Mouse (Mus musculus) limb, embryonic 11.5 days (tissue): ENCODE results near the gene 1110017D15Rik. TPM values are rescaled to one million over a fixed set of nuclear protein-coding genes. Genes with fewer than 3 reads are reported as not detected.

Experiments used
- ATAC-seq: fragments of 200-750 bp; cut with Nextera tagmentation; 2 replicates; pipeline ENCODE4 v1.8.0; 2017; ENCODE audit warnings: low read depth; ENCODE audit not compliant: insufficient number of reproducible peaks, low FRiP score, low TSS enrichment
- DNase-seq: peaks from one replicate; pipeline ENCODE4 v3.0.0-alpha.2; 2015; ENCODE audit warnings: low spot score
- H3K27ac ChIP-seq: fragments of 300-500 bp; sonication (generic); replicated peaks from 2 replicates; pipeline ENCODE4 v1.5.1; 2014; ENCODE audit warnings: low read depth, mild to moderate bottlenecking, low read length
- H3K27me3 ChIP-seq: fragments of 300-500 bp; sonication (generic); 2 replicates; pipeline ENCODE4 v1.6.1; 2014; ENCODE audit warnings: mild to moderate bottlenecking, low read length, mixed read lengths; ENCODE audit not compliant: control insufficient read depth, insufficient read depth
- H3K36me3 ChIP-seq: fragments of 300-500 bp; sonication (generic); 2 replicates; pipeline ENCODE4 v1.6.1; 2014; ENCODE audit warnings: mild to moderate bottlenecking, low read length, moderate library complexity, mixed read lengths; ENCODE audit not compliant: control insufficient read depth, insufficient read depth
- H3K4me1 ChIP-seq: fragments of 300-500 bp; sonication (generic); 2 replicates; pipeline ENCODE4 v1.6.1; 2014; ENCODE audit warnings: low read length, mixed read lengths; ENCODE audit not compliant: control insufficient read depth, insufficient read depth
- H3K4me2 ChIP-seq: fragments of 300-500 bp; sonication (generic); 2 replicates; pipeline ENCODE4 v1.6.1; 2014; ENCODE audit warnings: low read depth, mild to moderate bottlenecking, moderate library complexity; ENCODE audit not compliant: severe bottlenecking
- H3K4me3 ChIP-seq: fragments of 300-500 bp; sonication (generic); 2 replicates; pipeline ENCODE4 v1.5.1; 2014; ENCODE audit warnings: low read depth, low read length
- H3K9ac ChIP-seq: fragments of 300-500 bp; sonication (generic); 2 replicates; pipeline ENCODE4 v1.6.1; 2014; ENCODE audit warnings: mild to moderate bottlenecking, low read length
- H3K9me3 ChIP-seq: fragments of 300-500 bp; sonication (generic); 2 replicates; pipeline ENCODE4 v1.6.1; 2016; ENCODE audit warnings: low read length; ENCODE audit not compliant: control insufficient read depth
- WGBS: fragments of 180-500 bp; shearing (Covaris S2); extraction: QIAGEN DNeasy Blood & Tissue Kit; methylation state at CpG from one replicate; pipeline ENCODE4 v1.1.7; 2014; 5-methylcytosine and 5-hydroxymethylcytosine counted together
- polyA plus RNA-seq: library from polyadenylated mRNA; unstranded; fragments of >200 nt; fragmentation: Nextera tagmentation; extraction: Ambion mirVana; gene quantifications from 2 replicates; pipeline ENCODE4 v1.2.1, GENCODE M21; 2014

The 1110017D15Rik gene
- polyA plus RNA-seq, 1 experiment from 2014 or later, result 3.8 TPM

GRCm38 (mm10) chr4:41507326-41507924 is 9.7 kb downstream of the 1110017D15Rik start:
- H3K36me3 ChIP-seq, result no peaks in the 10 kb centered on the region
- peaks cover 12% of the 10 kb centered on the region for H3K4me1 ChIP-seq
- H3K9me3 ChIP-seq, result no peaks in the 10 kb centered on the region
- H3K27me3 ChIP-seq, result no peaks in the 10 kb centered on the region
- WGBS, result 1% methylated on average over 22 of the region's 22 CpGs
- H3K4me3 ChIP-seq, result peak overlapping the region; percentile 32
- DNase-seq (peak; percentile 52), ATAC-seq (no peak)
- peak overlapping the region; percentile 60 for H3K4me2 ChIP-seq
- peak overlapping the region; percentile 34 for H3K9ac ChIP-seq
- H3K27ac ChIP-seq, result no peak overlapping the region

GRCm38 (mm10) chr4:41506906-41507305 is 10.2 kb downstream of the 1110017D15Rik start:
- whole genome bisulfite sequencing, result under 1% methylated on average over 29 of the region's 29 CpGs
- peak overlapping the region; percentile 60 for H3K4me2 ChIP-seq
- no peak overlapping the region for H3K27ac ChIP-seq
- peak overlapping the region; percentile 32 for H3K4me3 ChIP-seq
- peaks cover 3% of the 10 kb centered on the region; the same call in 1 of the 2 replicates for H3K27me3 ChIP-seq
- H3K36me3 ChIP-seq, result no peaks in the 10 kb centered on the region
- H3K4me1 ChIP-seq, result peaks cover 16% of the 10 kb centered on the region
- H3K9me3 ChIP-seq, result no peaks in the 10 kb centered on the region
- H3K9ac ChIP-seq, result peak overlapping the region; percentile 34
- ATAC-seq, result peak; percentile 61; the same call in 1 of the 2 replicates
- DNase-seq, result peak; percentile 92

DNA sequence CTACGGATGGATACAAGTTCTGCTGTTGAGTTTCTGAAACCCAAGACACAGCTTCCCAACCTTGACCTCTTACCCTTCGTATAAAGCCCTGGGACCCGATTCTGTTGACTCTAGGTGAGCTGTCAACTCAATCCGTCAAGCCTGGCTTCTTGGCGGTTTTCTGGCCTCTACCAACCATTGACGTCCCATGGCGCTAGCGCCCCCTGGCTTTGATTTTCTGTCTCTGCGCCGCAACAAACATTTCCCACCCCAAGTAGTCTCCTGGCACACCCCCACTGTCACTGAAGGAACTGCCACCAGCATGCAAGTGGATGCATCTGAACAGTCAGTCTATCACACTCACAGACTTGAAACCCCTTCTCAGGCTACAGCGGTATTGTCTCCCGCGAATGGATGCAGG is 11.0 kb downstream of the 1110017D15Rik start:
- Histone ChIP-seq H3K27me3 (peaks cover 10% of the 10 kb centered on the region; the same call in 1 of the 2 replicates), H3K4me3 (no peak overlapping the region), H3K36me3 (no peaks in the 10 kb centered on the region), H3K4me2 (no peak overlapping the region), H3K9ac (no peak overlapping the region), H3K9me3 (no peaks in the 10 kb centered on the region), H3K4me1 (peaks cover 16% of the 10 kb centered on the region), H3K27ac (no peak overlapping the region)
- WGBS, result 10% methylated on average over 13 of the region's 13 CpGs
- DNase-seq (peak; percentile 62), ATAC-seq (no peak)

- Histone ChIP-seq H3K4me3 (no peak overlapping the region), H3K9me3 (no peaks in the 10 kb centered on the region), H3K36me3 (no peaks in the 10 kb centered on the region), H3K4me1 (peaks cover 16% of the 10 kb centered on the region), H3K27me3 (peaks cover 19% of the 10 kb centered on the region), H3K4me2 (no peak overlapping the region), H3K9ac (no peak overlapping the region), H3K27ac (no peak overlapping the region)
- no peak for DNase-seq
- no peak for ATAC-seq
- WGBS, result 56% methylated on average over 11 of the region's 11 CpGs
Measured at GRCm38 (mm10) chr4:41505131-41505551, 12.0 kb downstream of the 1110017D15Rik start.

DNA sequence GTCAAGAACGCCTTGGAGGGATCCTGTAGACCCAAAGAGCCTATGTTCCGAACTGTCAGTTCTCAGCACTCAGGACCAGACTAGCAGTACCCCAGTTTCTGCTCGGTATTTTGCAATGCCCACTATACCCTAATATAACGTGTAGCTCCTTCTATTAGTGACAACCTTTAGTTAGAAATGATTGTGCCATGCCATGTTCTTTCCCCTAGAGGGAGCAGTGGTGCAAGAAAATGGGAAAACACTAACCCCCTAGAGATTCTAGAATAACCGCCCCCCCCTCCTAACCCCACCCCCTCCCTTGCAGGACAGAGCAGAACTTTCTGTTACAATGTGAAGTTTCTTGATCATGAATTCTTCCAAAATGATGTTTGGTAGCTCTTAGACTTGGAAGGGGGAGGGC is 12.8 kb downstream of the 1110017D15Rik start:
- no peak overlapping the region for H3K9ac ChIP-seq
- no peak overlapping the region for H3K4me2 ChIP-seq
- DNase-seq (no peak), ATAC-seq (no peak)
- no peak overlapping the region for H3K4me3 ChIP-seq
- no peaks in the 10 kb centered on the region for H3K9me3 ChIP-seq
- no peaks in the 10 kb centered on the region for H3K36me3 ChIP-seq
- H3K27ac ChIP-seq, result no peak overlapping the region
- peaks cover 27% of the 10 kb centered on the region for H3K27me3 ChIP-seq
- peaks cover 16% of the 10 kb centered on the region for H3K4me1 ChIP-seq
- WGBS, result 70% methylated on average over 5 of the region's 5 CpGs

- Histone ChIP-seq H3K4me3 (peak within 1 kb of the TSS; percentile 33), H3K9ac (peak within 1 kb of the TSS; percentile 43; the same call in 1 of the 2 replicates), H3K4me2 (peak within 1 kb of the TSS; percentile 62), H3K27me3 (peaks cover 40% of the 10 kb centered on the region), H3K9me3 (no peaks in the 10 kb centered on the region), H3K36me3 (no peaks in the 10 kb centered on the region), H3K4me1 (peaks cover 22% of the 10 kb centered on the region), H3K27ac (no peak within 1 kb of the TSS)
- peak; percentile 93 for ATAC-seq
- DNase-seq, result peak; percentile 99
- 1% methylated on average over 18 of the region's 18 CpGs for WGBS
Measured at GRCm38 (mm10) chr4:41502986-41503412, 14.1 kb downstream of the 1110017D15Rik start, which contains the start of gene AI464131. Gene AI464131 (minus strand): TSS chr4:41503076.

DNA sequence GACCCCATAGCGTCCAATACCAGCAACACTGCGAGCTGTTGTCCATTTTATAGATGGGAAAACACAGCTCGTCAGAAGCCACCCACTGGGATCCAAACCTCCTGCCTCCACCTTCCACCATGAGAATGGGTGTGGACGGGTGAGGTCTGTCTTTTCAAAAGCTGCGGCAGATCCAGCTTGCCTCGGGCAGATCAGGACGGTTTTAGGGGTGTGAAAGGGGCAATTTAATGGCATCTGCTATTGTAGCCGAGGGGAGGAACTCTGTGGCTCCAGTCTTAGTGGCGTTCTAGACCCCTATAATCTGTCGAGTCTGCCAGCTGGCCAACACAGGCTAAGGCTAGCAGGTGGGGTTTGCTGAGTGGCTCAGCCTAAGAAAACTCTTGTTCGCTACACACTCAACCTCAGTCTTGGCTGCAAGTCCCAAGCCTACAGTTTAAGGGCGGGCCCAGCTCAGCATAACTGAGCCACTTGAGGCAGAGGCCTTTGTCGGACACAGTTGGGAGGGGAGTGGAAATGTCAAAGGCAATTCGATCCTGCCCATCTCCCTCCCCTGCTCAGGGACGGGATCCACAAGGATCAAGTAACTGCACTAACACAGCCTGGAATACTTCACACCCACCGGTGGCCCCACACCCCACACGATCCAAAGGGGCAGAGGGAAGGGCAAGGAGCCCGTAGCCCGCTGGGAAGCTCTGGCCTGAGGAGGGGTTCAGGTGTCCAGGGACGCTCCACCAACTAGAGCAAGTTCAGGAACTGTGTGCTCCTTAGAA is 14.8 kb downstream of the 1110017D15Rik start:
- no peak overlapping the region for H3K27ac ChIP-seq
- H3K4me2 ChIP-seq, result peak overlapping the region; percentile 62
- no peaks in the 10 kb centered on the region for H3K9me3 ChIP-seq
- peak; percentile 46; the same call in 1 of the 2 replicates for ATAC-seq
- H3K4me3 ChIP-seq, result peak overlapping the region; percentile 33
- peaks cover 23% of the 10 kb centered on the region for H3K4me1 ChIP-seq
- peak overlapping the region; percentile 43; the same call in 1 of the 2 replicates for H3K9ac ChIP-seq
- 10% methylated on average over 20 of the region's 20 CpGs for WGBS
- H3K27me3 ChIP-seq, result peaks cover 47% of the 10 kb centered on the region
- no peak for DNase-seq
- no peaks in the 10 kb centered on the region for H3K36me3 ChIP-seq

DNA sequence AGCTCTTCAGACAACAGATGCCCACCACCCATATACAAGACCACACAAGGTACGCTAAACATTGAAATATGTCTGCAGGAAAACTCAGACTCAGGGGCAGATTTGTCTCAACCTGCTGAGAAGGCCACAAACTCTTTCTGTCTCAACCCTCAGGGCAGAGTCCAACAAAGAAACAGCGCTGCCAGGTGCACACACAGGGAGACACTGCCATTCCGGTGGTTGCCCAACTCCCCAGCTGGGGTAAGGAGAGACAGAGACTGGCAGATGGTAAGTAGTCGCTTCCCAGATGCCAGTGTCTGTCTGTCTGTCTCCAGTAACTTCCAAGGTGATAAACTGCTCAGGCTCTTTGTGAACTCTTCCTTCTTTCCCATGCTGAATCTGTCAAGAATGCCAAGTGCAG is 16.3 kb downstream of the 1110017D15Rik start:
- no peak for DNase-seq
- no peaks in the 10 kb centered on the region for H3K36me3 ChIP-seq
- ATAC-seq, result no peak
- no peak overlapping the region for H3K27ac ChIP-seq
- H3K9me3 ChIP-seq, result no peaks in the 10 kb centered on the region
- no peak overlapping the region for H3K9ac ChIP-seq
- no peak overlapping the region for H3K4me3 ChIP-seq
- peaks cover 17% of the 10 kb centered on the region for H3K4me1 ChIP-seq
- no peak overlapping the region for H3K4me2 ChIP-seq
- WGBS, result 64% methylated on average over 4 of the region's 4 CpGs
- H3K27me3 ChIP-seq, result peaks cover 62% of the 10 kb centered on the region
